Mouse (Mus musculus): Measurements from ENCODE around the gene Ptger3. TPM values are rescaled to one million over a fixed set of nuclear protein-coding genes. Genes with fewer than 3 reads are reported as not detected.

The Ptger3 gene
- 2.8 TPM for polyA plus RNA-seq (2015; fragmentation: Illumina TruSeq; extraction: RNeasy Lipid Tissue Mini Kit (QIAGEN cat#74804); ENCODE audit: low read depth, low replicate concordance)

GRCm38 (mm10) chr3:157566725-157567565 lies at the start of gene Ptger3:
Gene Ptger3, plus strand, starts transcription at chr3:157566892.

DNA sequence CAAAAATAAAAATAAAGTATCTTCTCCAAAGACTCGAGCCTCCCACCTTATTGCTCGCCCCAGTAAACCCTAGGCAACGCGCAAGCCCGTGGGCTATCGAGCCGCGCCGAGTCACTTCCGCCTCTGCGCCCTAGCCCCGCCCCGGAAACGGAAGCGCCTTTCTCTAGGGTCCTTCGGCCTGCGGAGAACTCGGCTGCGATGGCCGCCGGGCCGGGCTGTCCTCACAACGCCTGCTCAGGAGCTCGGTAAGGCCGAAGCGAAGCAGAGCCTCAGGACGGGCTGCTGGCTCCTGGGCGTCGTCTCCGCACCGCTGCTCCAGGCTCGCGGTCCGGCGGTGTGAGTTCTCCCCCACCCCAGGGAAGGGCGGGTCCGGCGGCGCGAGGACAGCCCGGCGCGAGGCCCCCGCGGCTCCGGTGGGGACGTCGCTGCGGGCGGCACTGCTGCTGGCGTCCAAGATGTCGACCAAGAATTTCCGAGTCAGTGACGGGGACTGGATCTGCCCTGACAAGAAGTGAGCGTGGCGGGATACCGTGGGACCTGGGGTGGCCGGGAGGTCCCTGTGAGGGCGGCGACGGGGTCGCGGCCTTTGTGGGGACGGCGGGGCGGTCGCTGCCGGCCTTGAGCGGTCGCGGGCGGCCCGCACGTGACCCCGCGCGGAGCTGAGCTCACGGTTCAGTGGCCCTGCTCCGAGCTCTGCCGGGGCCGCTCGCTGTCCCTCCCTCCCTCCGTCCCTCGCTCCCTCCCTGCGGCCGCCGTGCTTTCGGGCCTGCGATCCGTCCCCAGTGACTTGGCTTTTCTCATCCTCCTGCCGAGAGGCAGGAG lies 32.5 kb upstream of the Ptger3 start, which contains the start of gene Zranb2:
Gene Zranb2 (plus strand): TSS at position 197 of the 822 bp plus-strand sequence.

Other genes with a start within 250 kb of the Ptger3 start
- 199 TPM for gene Zranb2, start 32.7 kb upstream of the Ptger3 start, polyA plus RNA-seq (2015; fragmentation: Illumina TruSeq; extraction: RNeasy Lipid Tissue Mini Kit (QIAGEN cat#74804); ENCODE audit: low read depth, low replicate concordance)